Mouse (Mus musculus): ENCODE measurements around the gene Stx2.

Stx2 gene

GRCm38 (mm10) chr5:129008412-129008826, at the start of gene Stx2:
Gene Stx2 (minus strand): TSS chr5:129008574.
- in situ Hi-C loops (cut with MseI, MboI), result loop anchor here in 1 of 2 experiments (25.0 kb wide), 1 partner anchor 1396 kb away; no protein-coding TSS in a partner anchor

DNA sequence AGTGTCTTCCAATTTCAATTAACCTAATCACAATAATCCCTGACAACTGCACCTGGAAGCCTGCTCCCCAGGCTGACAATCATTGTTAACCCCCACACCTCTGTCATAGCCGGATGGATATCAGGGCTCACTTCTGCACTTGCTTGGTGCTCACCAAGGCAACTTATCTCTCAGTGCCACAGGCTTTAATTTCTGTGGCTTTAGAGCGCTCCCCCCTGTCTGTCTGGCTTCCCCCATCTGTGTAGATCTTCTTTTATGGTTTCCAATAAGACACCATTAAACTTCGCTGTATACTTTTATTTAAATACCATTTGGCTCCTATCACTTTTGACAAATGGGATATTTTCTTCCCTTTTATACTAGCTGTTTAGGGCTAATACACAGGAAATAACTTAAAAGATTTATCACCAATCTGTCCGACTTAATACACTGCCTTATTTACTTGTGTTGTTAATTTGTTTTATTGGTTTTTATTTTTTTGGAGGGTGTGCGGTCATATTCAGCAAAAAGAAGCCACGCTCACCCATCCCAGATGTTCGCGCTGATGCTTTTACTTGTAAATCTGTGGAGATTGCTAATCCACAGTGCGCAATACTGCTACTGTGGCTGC, 46.4 kb upstream of the Stx2 start:
- in situ Hi-C loops (cut with MseI, MboI), result loop anchor here (10.0 to 25.0 kb wide), 2 partner anchors 308 to 530 kb away; partner anchors contain the start of gene Mmp17 (in 1 of the 2)

GRCm38 (mm10) chr5:129052636-129053355, 44.4 kb upstream of the Stx2 start:
- in situ Hi-C loops (cut with MseI, MboI), result loop anchor here (10.0 to 25.0 kb wide), 2 partner anchors 310 to 532 kb away; partner anchors contain the start of gene Mmp17 (in 1 of the 2)

GRCm38 (mm10) chr5:129051910-129052309, 43.5 kb upstream of the Stx2 start:
- in situ Hi-C loops (cut with MseI, MboI), result loop anchor here (10.0 to 25.0 kb wide), 2 partner anchors 310 to 533 kb away; partner anchors contain the start of gene Mmp17 (in 1 of the 2)

- in situ Hi-C loops (cut with MseI, MboI), result no loop called here
These were observed 41.0 kb upstream of the Stx2 start for GRCm38 (mm10) chr5:129049372-129049771.

DNA sequence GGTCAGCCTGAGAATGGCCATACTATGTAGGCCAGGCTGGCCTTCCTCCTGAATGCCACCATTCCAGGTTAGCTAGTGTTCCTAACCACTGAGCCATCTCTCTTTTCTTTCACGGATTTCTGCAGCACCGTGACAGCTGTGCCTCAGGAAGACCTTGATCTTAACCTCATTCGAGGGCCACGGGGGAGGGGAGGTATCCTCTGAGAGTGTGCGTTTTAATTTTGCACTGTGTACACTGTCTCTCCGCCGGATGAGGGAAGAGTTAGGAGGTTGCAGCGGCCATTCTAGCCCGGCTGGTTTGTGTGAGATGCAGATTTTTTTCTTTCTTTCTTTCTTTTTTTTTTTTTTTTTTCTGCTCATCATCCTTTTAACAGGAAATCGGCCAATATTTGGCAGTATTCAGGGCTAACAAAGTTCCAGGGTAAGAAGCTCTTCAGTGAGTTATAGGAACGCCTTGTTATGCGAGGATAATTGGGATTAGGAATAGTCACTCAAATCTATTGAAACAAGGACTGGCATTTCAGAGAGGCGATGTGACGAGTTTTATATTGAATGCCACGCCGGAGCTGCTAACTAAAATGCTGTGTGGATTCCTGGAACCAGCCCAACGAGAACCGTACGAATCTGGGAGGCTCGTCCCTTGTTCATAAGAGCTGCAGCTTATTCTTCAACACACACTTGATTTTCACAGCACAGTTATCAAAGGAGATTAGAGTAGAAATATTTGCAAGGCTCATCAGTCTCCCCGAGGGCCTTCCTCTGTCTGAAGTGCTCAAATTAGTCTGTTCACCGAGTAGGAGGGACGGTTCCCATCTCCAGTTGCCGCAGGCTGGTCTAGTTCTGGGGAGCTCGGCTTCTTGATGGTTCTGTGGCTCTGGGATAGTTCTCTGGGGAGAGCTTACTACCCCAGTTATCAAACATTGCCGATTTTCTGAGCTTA, 37.5 kb upstream of the Stx2 start:
- in situ Hi-C loops (cut with MseI, MboI), result no loop called here

DNA sequence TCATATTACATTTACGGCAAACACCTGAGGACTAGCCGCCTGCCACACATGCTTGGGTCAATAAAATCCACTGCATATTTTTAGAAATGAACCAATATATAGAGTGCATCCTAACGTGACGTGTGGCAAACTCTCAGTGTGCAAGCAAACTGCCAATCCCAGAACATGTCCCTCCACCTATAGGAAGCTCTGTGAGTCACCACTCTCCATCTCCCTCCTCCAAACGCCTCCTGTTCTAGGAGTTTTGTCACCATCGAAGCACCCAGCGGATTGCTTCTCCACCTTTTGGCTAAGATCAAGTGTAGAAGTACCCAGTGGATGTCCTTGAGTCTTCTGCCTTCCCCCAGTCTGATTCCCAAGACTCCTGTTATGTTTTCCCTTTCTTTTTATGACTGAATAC, 29.4 kb upstream of the Stx2 start:
- in situ Hi-C loops (cut with MseI, MboI), result no loop called here

GRCm38 (mm10) chr5:129036678-129037077, 28.3 kb upstream of the Stx2 start:
- in situ Hi-C loops (cut with MseI, MboI), result no loop called here

DNA sequence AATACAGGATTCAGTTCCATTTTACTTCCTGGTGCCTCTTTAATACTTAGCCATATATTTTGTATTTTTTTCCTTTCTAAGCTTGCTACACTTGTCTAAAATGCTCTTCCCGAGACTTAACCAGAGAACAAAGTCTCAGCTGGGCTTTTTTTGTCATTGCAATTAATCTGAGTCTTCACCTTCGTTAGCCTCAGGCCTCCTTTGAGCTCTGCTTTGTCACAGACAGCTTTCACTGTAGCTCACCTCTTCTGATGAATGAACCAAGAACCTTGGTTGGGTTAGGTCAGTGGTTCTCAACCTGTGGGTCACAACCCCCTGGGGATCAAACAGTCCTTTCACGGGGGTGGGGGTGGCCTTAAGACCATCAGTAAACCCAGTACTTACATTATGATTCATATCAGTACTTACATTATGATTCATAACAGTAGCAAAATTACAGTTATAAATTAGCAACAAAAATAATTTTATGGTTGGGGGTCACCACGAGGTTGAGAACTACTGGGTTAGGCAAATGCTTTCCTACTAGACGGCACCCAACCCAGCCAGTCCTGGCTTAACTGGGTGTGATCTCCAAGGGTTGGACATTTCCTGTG, 20.9 kb upstream of the Stx2 start:
- in situ Hi-C loops (cut with MseI, MboI), result no loop called here

DNA sequence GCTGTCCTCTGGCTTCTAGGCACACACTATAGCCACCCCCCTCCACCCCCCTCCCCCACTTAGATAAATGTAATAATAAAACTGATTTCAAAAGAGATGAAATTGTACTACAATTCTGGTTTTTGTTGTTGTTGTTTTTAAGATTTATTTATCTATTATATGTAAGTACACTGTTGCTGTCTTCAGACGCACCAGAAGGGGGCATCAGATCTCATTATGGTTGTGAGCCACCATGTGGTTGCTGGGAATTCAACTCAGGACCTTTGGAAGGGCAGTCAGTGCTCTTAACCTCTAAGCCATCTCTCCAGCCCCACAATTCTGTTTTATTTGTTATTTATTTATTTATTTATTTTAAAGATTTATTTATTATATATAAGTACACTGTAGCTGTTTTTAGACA, 18.3 kb upstream of the Stx2 start:
- in situ Hi-C loops (cut with MseI, MboI), result no loop called here

DNA sequence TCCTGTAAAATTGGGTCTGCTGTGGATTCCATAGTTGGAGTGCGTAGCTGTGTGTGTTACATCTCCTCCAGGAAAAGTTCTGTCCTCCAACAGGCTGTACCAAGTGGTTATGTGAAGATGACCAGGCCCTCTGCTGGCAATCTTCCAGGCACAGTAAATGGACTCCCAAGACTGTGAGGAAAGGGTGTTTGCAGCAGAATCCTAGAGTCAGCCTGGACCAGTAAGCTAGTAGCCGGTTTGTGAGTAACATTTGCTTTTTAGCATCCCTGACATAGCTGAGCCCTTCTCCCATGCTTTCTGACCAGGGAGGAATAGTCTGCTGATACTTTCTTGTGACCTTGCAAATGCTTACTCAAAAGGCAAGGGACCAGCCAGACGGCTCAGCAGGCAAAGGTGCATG, 17.8 kb upstream of the Stx2 start:
- in situ Hi-C loops (cut with MseI, MboI), result no loop called here

DNA sequence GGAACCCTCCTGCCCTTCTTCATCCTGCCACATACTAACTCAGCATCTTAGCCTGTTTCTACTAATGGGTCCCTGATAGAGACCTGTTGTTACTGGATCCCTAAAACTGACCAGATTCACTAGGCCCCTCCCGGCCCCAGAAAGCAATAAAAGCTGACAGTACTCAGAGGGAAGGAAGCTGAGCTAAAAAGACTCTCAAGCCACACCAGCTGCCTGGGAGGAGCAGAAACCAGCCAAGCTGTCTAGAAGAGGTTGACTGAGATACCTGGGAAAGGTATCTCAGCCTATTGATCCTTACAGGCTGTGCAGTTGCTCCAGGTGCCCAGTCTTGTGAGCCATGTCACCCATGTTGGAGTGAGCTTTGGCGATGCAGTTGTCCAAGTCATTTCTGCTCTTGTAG, 17.4 kb upstream of the Stx2 start:
- in situ Hi-C loops (cut with MseI, MboI), result no loop called here

DNA sequence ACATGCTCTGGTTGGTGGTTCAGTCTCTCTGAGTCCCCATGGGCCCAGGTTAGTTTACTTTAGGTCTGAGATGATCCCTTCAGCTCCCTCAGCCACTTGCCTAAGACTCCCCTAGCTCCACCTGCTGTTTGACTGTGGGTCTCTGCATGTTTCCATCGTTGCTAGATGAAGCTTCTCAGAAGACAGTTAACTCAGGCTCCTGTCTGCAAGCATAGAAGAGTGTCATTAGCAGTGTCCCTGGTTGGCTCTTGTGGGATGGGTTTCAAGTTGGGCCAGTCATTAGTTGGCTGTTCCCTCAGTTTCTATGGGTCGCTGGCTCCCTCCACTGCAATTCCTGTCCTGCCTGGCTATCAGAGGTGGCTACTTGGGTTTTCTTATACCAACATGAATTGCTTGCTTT, 16.7 kb upstream of the Stx2 start:
- in situ Hi-C loops (cut with MseI, MboI), result no loop called here

DNA sequence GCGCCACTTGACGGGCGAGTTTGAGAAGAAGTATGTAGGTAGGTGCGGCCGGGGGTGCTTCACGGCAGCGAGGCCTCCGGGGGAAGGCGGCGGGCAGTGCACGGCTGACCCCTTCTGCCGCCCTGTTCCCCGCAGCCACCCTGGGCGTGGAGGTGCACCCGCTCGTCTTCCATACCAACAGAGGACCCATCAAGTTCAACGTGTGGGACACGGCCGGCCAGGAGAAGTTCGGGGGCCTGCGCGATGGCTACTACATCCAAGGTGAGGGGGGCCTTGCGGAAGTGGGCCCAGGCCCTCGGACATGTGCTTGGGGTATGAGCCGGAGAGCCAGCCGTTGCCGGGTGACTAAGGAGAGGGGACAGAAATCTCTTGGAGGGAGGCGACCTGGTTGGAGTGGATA, 12.4 kb upstream of the Stx2 start:
- in situ Hi-C loops (cut with MseI, MboI), result loop anchor here in 1 of 2 experiments (25.0 kb wide), 1 partner anchor 1408 kb away; no protein-coding TSS in a partner anchor

DNA sequence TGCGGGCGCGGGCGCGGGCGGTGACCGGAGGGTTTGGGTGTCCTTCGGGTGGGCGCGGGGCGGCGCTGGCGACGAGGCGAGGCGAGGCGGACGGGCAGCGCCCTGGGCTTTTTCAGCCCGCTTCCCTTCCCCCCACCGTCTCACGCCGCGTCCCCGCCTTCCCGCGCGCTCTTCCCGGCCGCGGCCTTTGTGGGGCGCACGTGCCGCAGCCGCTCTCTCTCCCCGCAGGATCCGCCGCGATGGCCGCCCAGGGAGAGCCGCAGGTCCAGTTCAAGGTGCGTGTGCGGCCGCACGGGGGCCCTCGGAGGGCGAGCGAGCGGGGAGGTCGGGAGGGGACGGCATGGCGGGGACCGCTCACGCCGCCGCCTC, 11.9 kb upstream of the Stx2 start:
- in situ Hi-C loops (cut with MseI, MboI), result loop anchor here in 1 of 2 experiments (25.0 kb wide), 1 partner anchor 1408 kb away; no protein-coding TSS in a partner anchor

DNA sequence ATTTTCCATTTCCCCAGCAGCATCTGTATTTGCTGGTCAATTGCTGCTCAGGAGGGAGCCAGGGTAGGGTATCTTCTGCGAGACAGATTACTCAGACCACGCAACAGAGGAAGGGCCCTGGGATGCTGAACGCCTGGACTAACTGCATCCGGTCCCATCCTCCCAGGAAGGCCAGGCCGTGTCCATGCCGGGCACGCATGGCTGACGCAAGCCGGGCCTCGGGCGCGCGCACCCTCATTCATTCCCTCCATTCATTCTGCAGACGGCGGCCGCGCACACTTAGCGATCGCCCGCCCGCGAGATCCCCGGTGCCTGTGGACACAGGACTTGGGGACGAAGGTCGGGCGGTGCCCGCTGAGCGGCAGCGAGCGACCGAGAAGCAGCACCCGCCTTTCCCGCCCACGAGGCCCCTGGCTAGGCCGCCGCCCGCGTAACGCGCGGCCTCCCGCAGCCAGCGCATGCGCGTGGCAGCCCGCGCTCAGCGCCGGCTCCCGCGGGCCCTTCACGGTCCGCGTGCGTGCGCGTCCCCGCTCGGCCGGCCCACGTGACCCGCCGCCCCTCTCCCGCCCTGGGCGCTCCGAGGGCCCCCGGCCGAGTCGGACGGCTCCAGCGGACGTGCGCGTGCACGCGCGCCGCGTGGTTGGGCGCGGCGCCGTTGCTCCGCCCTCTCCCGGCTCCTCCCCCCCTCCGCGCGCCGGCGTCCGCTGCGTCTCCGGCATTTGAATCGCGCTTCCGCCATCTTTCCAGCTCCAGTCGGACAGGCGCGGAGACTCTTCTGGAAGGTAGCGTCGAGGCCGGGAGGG, 11.3 kb upstream of the Stx2 start, which contains the start of gene Ran:
Gene Ran (plus strand): TSS at position 573 of the 803 bp plus-strand sequence.
- in situ Hi-C loops (cut with MseI, MboI), result loop anchor here in 1 of 2 experiments (25.0 kb wide), 1 partner anchor 1407 kb away; no protein-coding TSS in a partner anchor

DNA sequence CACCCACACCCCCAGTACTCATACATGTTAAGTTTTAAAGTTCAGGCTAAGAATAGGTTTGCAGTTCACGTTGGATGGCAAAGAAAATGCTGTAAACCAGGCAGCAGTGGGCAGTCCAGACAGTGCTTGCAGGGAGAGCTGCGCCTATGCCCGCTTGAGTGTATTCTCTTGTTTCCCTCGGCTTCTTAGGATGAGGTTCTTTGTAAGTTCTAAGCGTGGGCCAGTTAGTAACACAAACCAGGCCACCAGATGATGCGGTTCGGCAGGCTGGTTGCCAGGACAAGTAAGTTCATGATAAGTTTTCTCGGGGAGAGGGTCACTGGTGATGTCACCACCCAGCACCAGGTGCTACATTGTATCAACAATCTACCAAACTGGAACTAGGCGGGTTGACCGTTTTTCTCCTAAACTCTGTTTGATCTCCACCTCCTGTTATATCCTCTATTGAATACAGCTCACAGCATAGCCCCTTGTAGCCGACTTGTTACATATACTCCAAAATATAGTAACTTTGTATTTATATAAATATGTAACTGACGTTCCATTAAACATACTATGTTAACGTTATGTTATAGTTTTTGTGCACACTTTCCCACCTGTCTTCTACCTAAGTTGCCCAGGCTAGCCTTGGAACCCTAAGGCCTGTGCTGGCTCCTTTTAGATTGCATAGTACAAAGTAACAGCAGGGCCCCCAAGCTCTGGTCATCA, 10.6 kb upstream of the Stx2 start:
- in situ Hi-C loops (cut with MseI, MboI), result loop anchor here in 1 of 2 experiments (25.0 kb wide), 1 partner anchor 1407 kb away; no protein-coding TSS in a partner anchor

GRCm38 (mm10) chr5:129016370-129016769, 8.0 kb upstream of the Stx2 start:
- in situ Hi-C loops (cut with MseI, MboI), result loop anchor here in 1 of 2 experiments (25.0 kb wide), 1 partner anchor 1404 kb away; no protein-coding TSS in a partner anchor

GRCm38 (mm10) chr5:129015540-129015939, 7.2 kb upstream of the Stx2 start:
- in situ Hi-C loops (cut with MseI, MboI), result loop anchor here in 1 of 2 experiments (25.0 kb wide), 1 partner anchor 1403 kb away; no protein-coding TSS in a partner anchor
